Mouse (Mus musculus) adipose tissue, adult 10 weeks (tissue): ENCODE measurements around the gene Rassf9. TPM values are rescaled to one million over a fixed set of nuclear protein-coding genes. Genes with fewer than 3 reads are reported as not detected.

ENCODE experiments used
- polyA plus RNA-seq: library from polyadenylated mRNA; stranded (reverse); fragments of 350-450 nt; fragmentation: Illumina TruSeq; extraction: RNeasy Lipid Tissue Mini Kit (QIAGEN cat#74804); gene quantifications from one replicate; pipeline ENCODE4 v1.2.3, GENCODE M21; 2014; ENCODE audit warnings: low read depth, low replicate concordance

The Rassf9 gene
- polyA plus RNA-seq, result 2.8 TPM

DNA sequence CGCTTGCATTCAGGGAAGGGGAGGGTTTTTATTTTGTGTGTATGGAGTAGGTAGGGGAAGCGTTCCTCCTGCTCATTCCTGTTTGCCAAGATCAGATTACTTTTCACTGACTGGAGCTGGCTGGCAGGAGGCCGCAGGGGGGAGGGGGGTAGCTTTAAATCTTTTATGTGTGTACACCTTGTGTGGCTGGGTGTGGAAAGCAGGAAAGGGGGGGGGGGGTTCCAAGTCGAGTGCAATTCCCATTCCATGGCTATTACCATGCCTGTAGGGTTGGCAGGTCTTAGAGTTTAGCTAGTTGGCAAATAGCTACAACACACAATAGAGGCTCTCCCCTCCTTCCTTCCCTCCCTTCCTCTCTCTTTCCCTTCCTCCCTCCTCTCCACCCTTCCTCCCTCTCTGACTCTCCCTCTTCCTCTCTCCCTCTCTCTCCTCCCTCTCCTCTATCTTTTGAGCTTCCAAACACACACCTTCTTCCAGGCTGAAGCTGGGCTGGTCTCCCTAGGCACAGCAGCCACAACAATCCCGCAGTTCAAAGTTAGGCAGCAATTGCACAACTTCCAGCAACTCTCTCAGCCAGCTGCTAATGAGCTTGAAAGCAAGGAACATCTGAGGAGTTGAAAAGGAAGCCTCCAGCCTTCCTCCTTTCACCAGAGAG is at the start of gene Rassf9:
Rassf9 (plus strand) TSS at position 416 of the 655 bp plus-strand sequence.

DNA sequence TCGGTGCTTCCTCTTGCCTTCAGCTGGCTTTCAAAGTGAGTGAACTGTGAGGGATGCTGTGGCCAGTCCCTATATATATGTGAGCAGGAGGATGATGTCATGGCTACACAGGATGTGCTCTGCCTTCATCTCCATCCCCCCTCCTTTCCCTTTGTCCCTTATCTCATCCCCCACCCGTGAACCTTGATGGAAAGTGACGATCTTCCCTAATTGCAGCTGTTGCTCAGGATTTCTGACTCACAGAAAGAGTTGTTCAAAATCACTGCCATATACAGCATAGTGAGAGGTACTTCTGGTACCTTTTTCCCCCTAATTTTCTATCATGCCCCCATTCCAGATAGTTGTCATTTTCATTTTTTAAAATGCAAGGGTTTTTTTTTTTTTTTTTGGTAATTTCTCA is 21.6 kb upstream of the Rassf9 start, which contains the start of gene Nts:
Nts (minus strand) TSS at position 101 of the 400 bp plus-strand sequence.

Other genes starting within 250 kb of the Rassf9 start
- not detected for gene Nts, start 21.7 kb upstream of the Rassf9 start, polyA plus RNA-seq